ENCODE assay signal across 10 mouse cellular contexts in the genomic region with DNA sequence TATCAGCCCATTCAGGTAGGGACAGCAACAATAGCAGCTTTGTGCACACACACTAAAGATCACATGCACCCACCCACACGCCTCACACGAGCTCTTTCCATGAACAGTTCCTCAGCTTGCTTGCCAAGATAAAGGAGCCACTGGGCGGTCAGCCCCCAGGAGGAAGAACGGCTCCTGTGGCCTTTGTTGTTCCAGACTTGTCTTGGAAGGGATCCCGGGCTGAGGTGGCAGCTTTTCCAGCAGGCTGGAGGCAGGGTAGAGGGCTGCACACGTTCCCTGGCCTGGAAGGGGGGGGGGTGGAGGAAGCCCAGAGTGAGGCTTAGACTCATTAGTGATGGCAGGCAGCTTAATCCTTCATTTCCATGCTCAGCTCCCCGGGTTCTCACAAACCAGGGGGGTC. TPM values are rescaled to one million over a fixed set of nuclear protein-coding genes. Genes with fewer than 3 reads are reported as not detected.
DNase-seq lines count a peak whose midpoint lies in the region; ATAC-seq lines count a peak whose summit lies in the region.
"Had no signal": no experiment of that assay in that cellular context is flagged by ENCODE, and none has a peak within 500 bp of the region (broad histone marks: within the 10 kb centered on the region; RNA-seq: fewer than 3 reads in every experiment).

No protein-coding gene starts in this region.

- peaks cover 8% of the 10 kb centered on the region for H3K4me1 ChIP-seq in heart, embryonic 10.5 days
- H3K4me1 ChIP-seq in heart, embryonic 12.5 days (replicated peaks), result 0 out of 2 replicates have a peak, but pooled peaks cover 2% of the 10 kb centered on the region
- H3K4me1 ChIP-seq in midbrain, embryonic 16.5 days (ENCODE audit: control insufficient read depth, insufficient read depth, low read length), result no peaks in the 10 kb centered on the region; the same call in 1 of the 2 replicates

- peak; percentile 97 for DNase-seq in heart, adult 11 months
- no peak for DNase-seq in heart, embryonic 10.5 days (ENCODE audit: low spot score)
- DNase-seq in right cerebral cortex, postnatal 10 days (ENCODE audit: low spot score in 2 of 2), result peak; percentile 52 to 63
- DNase-seq in right cerebral cortex, adult 18-20 months, result no peak
- DNase-seq in embryo, embryonic 11 days, result no peak
- no peak for DNase-seq in left cerebral cortex, adult 11 months (ENCODE audit: low spot score)
- DNase-seq: gastrocnemius, adult 2 months had no signal

- no peak overlapping the region for H3K4me2 ChIP-seq in heart, embryonic 12.5 days
- no peak overlapping the region for H3K4me2 ChIP-seq in midbrain, embryonic 16.5 days (ENCODE audit: low read length)

- no peaks in the 10 kb centered on the region for H3K9me3 ChIP-seq in heart, embryonic 10.5 days
- no peaks in the 10 kb centered on the region for H3K9me3 ChIP-seq in heart, embryonic 12.5 days (replicated peaks)
- no peaks in the 10 kb centered on the region for H3K9me3 ChIP-seq in midbrain, embryonic 16.5 days (replicated peaks; ENCODE audit: control insufficient read depth, low read length, poor library complexity, severe bottlenecking)

- no peak overlapping the region for H3K27ac ChIP-seq in heart, embryonic 10.5 days
- H3K27ac ChIP-seq in heart, embryonic 12.5 days (ENCODE audit: poor library complexity, severe bottlenecking), result no peak overlapping the region
- no peak overlapping the region for H3K27ac ChIP-seq in midbrain, embryonic 16.5 days (ENCODE audit: low read length)
- H3K27ac ChIP-seq: gastrocnemius, adult 2 months had no signal

- peaks cover 79% of the 10 kb centered on the region for H3K27me3 ChIP-seq in heart, embryonic 10.5 days (ENCODE audit: insufficient read depth, poor library complexity, severe bottlenecking)
- peaks cover 89% of the 10 kb centered on the region for H3K27me3 ChIP-seq in heart, embryonic 12.5 days (replicated peaks)
- peaks cover 30% of the 10 kb centered on the region for H3K27me3 ChIP-seq in midbrain, embryonic 16.5 days (ENCODE audit: control insufficient read depth, insufficient read depth, low read depth, low read length)

- no peaks in the 10 kb centered on the region for H3K36me3 ChIP-seq in heart, embryonic 10.5 days
- no peaks in the 10 kb centered on the region for H3K36me3 ChIP-seq in heart, embryonic 12.5 days
- no peaks in the 10 kb centered on the region for H3K36me3 ChIP-seq in midbrain, embryonic 16.5 days (ENCODE audit: control insufficient read depth, insufficient read depth, low read length)

- no peak overlapping the region for H3K9ac ChIP-seq in heart, embryonic 12.5 days
- H3K9ac ChIP-seq in midbrain, embryonic 16.5 days (ENCODE audit: low read depth, low read length), result no peak overlapping the region

- 21% methylated on average over 7 of the region's 7 CpGs for WGBS in heart, embryonic 10.5 days
- 11% methylated on average over 7 of the region's 7 CpGs for WGBS in heart, embryonic 12.5 days
- WGBS in midbrain, embryonic 16.5 days, result 5% methylated on average over 7 of the region's 7 CpGs

- H3K4me3 ChIP-seq in heart, embryonic 10.5 days, result no peak overlapping the region
- H3K4me3 ChIP-seq in heart, embryonic 12.5 days, result no peak overlapping the region
- no peak overlapping the region for H3K4me3 ChIP-seq in midbrain, embryonic 16.5 days (ENCODE audit: low read depth, low read length)
- H3K4me3 ChIP-seq: gastrocnemius, adult 2 months; myocyte had no signal

- ATAC-seq in heart, embryonic 12.5 days (ENCODE audit: insufficient number of reproducible peaks, low FRiP score), result peak; percentile 73
- peak; percentile 75 for ATAC-seq in midbrain, embryonic 16.5 days

RNA-seq across cellular contexts. Expression of gene 6430628N08Rik, which starts 18.2 kb away (rescaled TPM):
- not detected in 2 replicates for polyA plus RNA-seq in heart, embryonic 10.5 days (2016; fragmentation: Nextera tagmentation; extraction: Ambion mirVana)
- polyA plus RNA-seq in heart, embryonic 12.5 days (2016; fragmentation: Nextera tagmentation; extraction: Ambion mirVana), result not detected in 2 replicates
- polyA plus RNA-seq in midbrain, embryonic 16.5 days (2015; fragmentation: Nextera tagmentation; extraction: Ambion mirVana), result 0.48 and 0.55 TPM in 2 replicates
- polyA plus RNA-seq: myocyte had no signal

RNA-seq across cellular contexts. Expression of gene Kncn, which starts 24.4 kb away (rescaled TPM):
- polyA plus RNA-seq in heart, embryonic 10.5 days (2016; fragmentation: Nextera tagmentation; extraction: Ambion mirVana), result not detected in 2 replicates
- polyA plus RNA-seq in heart, embryonic 12.5 days (2016; fragmentation: Nextera tagmentation; extraction: Ambion mirVana), result not detected in 2 replicates
- 0.18 TPM in 1 of 2 replicates, not detected in the other for polyA plus RNA-seq in midbrain, embryonic 16.5 days (2015; fragmentation: Nextera tagmentation; extraction: Ambion mirVana)
- polyA plus RNA-seq: myocyte had no signal

RNA-seq across cellular contexts. Expression of gene Dmbx1, which starts 31.1 kb away (rescaled TPM):
- polyA plus RNA-seq in heart, embryonic 10.5 days (2016; fragmentation: Nextera tagmentation; extraction: Ambion mirVana), result not detected in 2 replicates
- polyA plus RNA-seq in heart, embryonic 12.5 days (2016; fragmentation: Nextera tagmentation; extraction: Ambion mirVana), result 0.04 TPM in 1 of 2 replicates, not detected in the other
- 6.1 and 12.0 TPM in 2 replicates for polyA plus RNA-seq in midbrain, embryonic 16.5 days (2015; fragmentation: Nextera tagmentation; extraction: Ambion mirVana)

Comparison
In these comparisons a context has a peak if more than half of its experiments do, and no peak if none do; other contexts are left out.
1. DNase-seq: peak in heart, adult 11 months (single experiment) and right cerebral cortex, postnatal 10 days (2 of 2); none in heart, embryonic 10.5 days (single experiment), right cerebral cortex, adult 18-20 months (single experiment), embryo, embryonic 11 days (single experiment) and left cerebral cortex, adult 11 months (single experiment).